Mouse (Mus musculus): Measurements from ENCODE around the gene Lrmp. TPM values are rescaled to one million over a fixed set of nuclear protein-coding genes. Genes with fewer than 3 reads are reported as not detected.
"Not testable (repeated sequence)": the region's sequence is repeated elsewhere in the genome, so short reads cannot be mapped to it uniquely, and the experiment has no call there.

Gene Lrmp
- polyA plus RNA-seq, 1 experiment from 2014 or later: 1.4 TPM

- Histone ChIP-seq H3K36me3 (ENCODE audit: insufficient read depth) (no peaks in the 10 kb centered on the region), H3K27ac (ENCODE audit: low read depth) (peak overlapping the region; percentile 24; the same call in 1 of the 2 replicates), H3K9ac (no peak overlapping the region), H3K27me3 (ENCODE audit: insufficient read depth, low read length) (no peaks in the 10 kb centered on the region), H3K4me3 (ENCODE audit: low read depth, low read length) (no peak overlapping the region), H3K9me3 (ENCODE audit: low read depth, low read length) (no peaks in the 10 kb centered on the region), H3K4me1 (ENCODE audit: insufficient read depth) (no peaks in the 10 kb centered on the region), H3K4me2 (no peak overlapping the region)
- ATAC-seq (ENCODE audit: insufficient read depth): no peak
- no peak for DNase-seq
- no peak for TF ChIP-seq CTCF (IDR thresholded peaks at IDR 0.05; ENCODE audit: low read depth)
- WGBS: 36% methylated on average over 7 of the region's 7 CpGs
These were observed 10.2 kb downstream of the Lrmp start for GRCm38 (mm10) chr6:145125591-145126113.

- H3K9me3 ChIP-seq (ENCODE audit: low read depth, low read length): no peaks in the 10 kb centered on the region
- 98% methylated on average over 3 of the region's 3 CpGs for WGBS
These were observed 12.2 kb downstream of the Lrmp start for GRCm38 (mm10) chr6:145127652-145128051.

GRCm38 (mm10) chr6:145129563-145129962 lies 14.1 kb downstream of the Lrmp start:
- H3K4me3 ChIP-seq (ENCODE audit: low read depth, low read length): no peak overlapping the region
- DNase-seq: no peak
- no peak for TF ChIP-seq CTCF (IDR thresholded peaks at IDR 0.05; ENCODE audit: low read depth)
- H3K4me1 ChIP-seq (ENCODE audit: insufficient read depth): no peaks in the 10 kb centered on the region
- no peaks in the 10 kb centered on the region for H3K27me3 ChIP-seq (ENCODE audit: insufficient read depth, low read length)
- no peak overlapping the region for H3K9ac ChIP-seq
- no peaks in the 10 kb centered on the region for H3K36me3 ChIP-seq (ENCODE audit: insufficient read depth)
- H3K27ac ChIP-seq (ENCODE audit: low read depth): no peak overlapping the region
- 64% methylated on average over 4 of the region's 4 CpGs for WGBS
- no peaks in the 10 kb centered on the region for H3K9me3 ChIP-seq (ENCODE audit: low read depth, low read length)
- ATAC-seq (ENCODE audit: insufficient read depth): no peak
- no peak overlapping the region for H3K4me2 ChIP-seq

More at GRCm38 (mm10) chr6:145127652-145128051, 12.2 kb downstream of the Lrmp start:
- no peak overlapping the region for H3K27ac ChIP-seq (ENCODE audit: low read depth)
- DNase-seq (no peak), ATAC-seq (ENCODE audit: insufficient read depth) (no peak)
- H3K9ac ChIP-seq: no peak overlapping the region
- no peak overlapping the region for H3K4me3 ChIP-seq (ENCODE audit: low read depth, low read length)
- H3K4me1 ChIP-seq (ENCODE audit: insufficient read depth): no peaks in the 10 kb centered on the region
- H3K27me3 ChIP-seq (ENCODE audit: insufficient read depth, low read length): no peaks in the 10 kb centered on the region
- peak; percentile 24; the same call in 1 of the 2 replicates for TF ChIP-seq CTCF (IDR thresholded peaks at IDR 0.05; ENCODE audit: low read depth)
- H3K36me3 ChIP-seq (ENCODE audit: insufficient read depth): no peaks in the 10 kb centered on the region
- H3K4me2 ChIP-seq: no peak overlapping the region

GRCm38 (mm10) chr6:145131991-145132390 lies 16.5 kb downstream of the Lrmp start:
- ATAC-seq (ENCODE audit: insufficient read depth) (no peak), DNase-seq (no peak)
- WGBS: 82% methylated on average over 5 of the region's 5 CpGs
- H3K27me3 ChIP-seq (ENCODE audit: insufficient read depth, low read length): no peaks in the 10 kb centered on the region
- H3K9me3 ChIP-seq (ENCODE audit: low read depth, low read length): no peaks in the 10 kb centered on the region
- no peak overlapping the region for H3K27ac ChIP-seq (ENCODE audit: low read depth)
- no peak overlapping the region for H3K4me3 ChIP-seq (ENCODE audit: low read depth, low read length)
- no peak overlapping the region for H3K9ac ChIP-seq
- no peak overlapping the region for H3K4me2 ChIP-seq
- H3K36me3 ChIP-seq (ENCODE audit: insufficient read depth): no peaks in the 10 kb centered on the region
- TF ChIP-seq CTCF (IDR thresholded peaks at IDR 0.05; ENCODE audit: low read depth): no peak
- no peaks in the 10 kb centered on the region for H3K4me1 ChIP-seq (ENCODE audit: insufficient read depth)

- H3K27me3 ChIP-seq (ENCODE audit: insufficient read depth, low read length); H3K4me2 ChIP-seq; DNase-seq; H3K4me3 ChIP-seq (ENCODE audit: low read depth, low read length); H3K9me3 ChIP-seq (ENCODE audit: low read depth, low read length); H3K4me1 ChIP-seq (ENCODE audit: insufficient read depth); ATAC-seq (ENCODE audit: insufficient read depth); H3K27ac ChIP-seq (ENCODE audit: low read depth); H3K9ac ChIP-seq; H3K36me3 ChIP-seq (ENCODE audit: insufficient read depth): not testable (repeated sequence)
- 76% methylated on average over 5 of the region's 5 CpGs for WGBS
These were observed 17.5 kb downstream of the Lrmp start for GRCm38 (mm10) chr6:145132969-145133368.

GRCm38 (mm10) chr6:145135295-145135694 lies 19.8 kb downstream of the Lrmp start:
- TF ChIP-seq CTCF (IDR thresholded peaks at IDR 0.05; ENCODE audit: low read depth): no peak
- Histone ChIP-seq H3K27me3 (ENCODE audit: insufficient read depth, low read length) (no peaks in the 10 kb centered on the region), H3K27ac (ENCODE audit: low read depth) (no peak overlapping the region), H3K9me3 (ENCODE audit: low read depth, low read length) (no peaks in the 10 kb centered on the region), H3K36me3 (ENCODE audit: insufficient read depth) (no peaks in the 10 kb centered on the region), H3K4me3 (ENCODE audit: low read depth, low read length) (no peak overlapping the region), H3K9ac (no peak overlapping the region), H3K4me1 (ENCODE audit: insufficient read depth) (no peaks in the 10 kb centered on the region), H3K4me2 (no peak overlapping the region)
- ATAC-seq (ENCODE audit: insufficient read depth) (no peak), DNase-seq (no peak)
- 72% methylated on average over 3 of the region's 3 CpGs for WGBS

GRCm38 (mm10) chr6:145135804-145136203 lies 20.4 kb downstream of the Lrmp start:
- H3K4me1 ChIP-seq (ENCODE audit: insufficient read depth): no peaks in the 10 kb centered on the region
- WGBS: 60% methylated on average over 9 of the region's 9 CpGs
- H3K9me3 ChIP-seq (ENCODE audit: low read depth, low read length): no peaks in the 10 kb centered on the region
- H3K27me3 ChIP-seq (ENCODE audit: insufficient read depth, low read length): no peaks in the 10 kb centered on the region
- ATAC-seq (ENCODE audit: insufficient read depth) (no peak), DNase-seq (no peak)
- H3K9ac ChIP-seq: no peak overlapping the region
- H3K4me2 ChIP-seq: no peak overlapping the region
- H3K36me3 ChIP-seq (ENCODE audit: insufficient read depth): no peaks in the 10 kb centered on the region
- H3K4me3 ChIP-seq (ENCODE audit: low read depth, low read length): no peak overlapping the region
- TF ChIP-seq CTCF (IDR thresholded peaks at IDR 0.05; ENCODE audit: low read depth): no peak
- H3K27ac ChIP-seq (ENCODE audit: low read depth): no peak overlapping the region

GRCm38 (mm10) chr6:145136831-145137230 lies 21.4 kb downstream of the Lrmp start:
- WGBS: 87% methylated on average over 5 of the region's 5 CpGs
- no peak overlapping the region for H3K9ac ChIP-seq

More at GRCm38 (mm10) chr6:145136831-145137230, 21.4 kb downstream of the Lrmp start:
- TF ChIP-seq CTCF (IDR thresholded peaks at IDR 0.05; ENCODE audit: low read depth): no peak
- Histone ChIP-seq H3K9me3 (ENCODE audit: low read depth, low read length) (no peaks in the 10 kb centered on the region), H3K27ac (ENCODE audit: low read depth) (no peak overlapping the region), H3K4me1 (ENCODE audit: insufficient read depth) (no peaks in the 10 kb centered on the region), H3K27me3 (ENCODE audit: insufficient read depth, low read length) (no peaks in the 10 kb centered on the region), H3K4me2 (no peak overlapping the region), H3K4me3 (ENCODE audit: low read depth, low read length) (no peak overlapping the region), H3K36me3 (ENCODE audit: insufficient read depth) (no peaks in the 10 kb centered on the region)
- DNase-seq: no peak
- no peak for ATAC-seq (ENCODE audit: insufficient read depth)
